Mouse (Mus musculus): ENCODE data around the gene 4930432M17Rik. TPM values are rescaled to one million over a fixed set of nuclear protein-coding genes. Genes with fewer than 3 reads are reported as not detected.

The 4930432M17Rik gene
- total and polyA plus RNA-seq, 3 experiments: not detected

GRCm38 (mm10) chr3:121689697-121690096 lies 19.1 kb downstream of the 4930432M17Rik start:
- no peaks in the 10 kb centered on the region for H3K79me2 ChIP-seq (replicated peaks; ENCODE audit: control insufficient read depth, extremely low read depth, insufficient read depth, poor library complexity, severe bottlenecking)
- no peaks in the 10 kb centered on the region for H3K9me3 ChIP-seq (replicated peaks; ENCODE audit: low read length)
- H3K27me3 ChIP-seq (replicated peaks): no peaks in the 10 kb centered on the region
- dilution Hi-C loops (cut with MboI; ENCODE audit: extremely low pct_ligation_motif_present, extremely low pct_unique_long_range_greater_than_20kb, low sequenced_read_pairs) (no loop called here), in situ Hi-C loops (cut with MboI; ENCODE audit: low pct_ligation_motif_present, low pct_unique_long_range_greater_than_20kb, low sequenced_read_pairs) (no loop called here)
- no peak overlapping the region for H3K27ac ChIP-seq (ENCODE audit: insufficient read depth, low read depth)
- no peak overlapping the region for H3K9ac ChIP-seq (ENCODE audit: insufficient read depth, low read depth)
- TF ChIP-seq MAZ (IDR thresholded peaks at IDR 0.05; ENCODE audit: low read depth, low read length): no peak
- TF ChIP-seq MEF2A (IDR thresholded peaks at IDR 0.05; ENCODE audit: borderline replicate concordance, low read depth, low read length): no peak
- no peak for TF ChIP-seq JUND (conservative IDR thresholded peaks at IDR 0.05; ENCODE audit: low read depth, low read length)
- no peak for TF ChIP-seq NELFE (IDR thresholded peaks at IDR 0.05; ENCODE audit: low read depth, low read length)
- no peak for TF ChIP-seq PAX5 (IDR thresholded peaks at IDR 0.05; ENCODE audit: low read length)
- TF ChIP-seq CHD1 (IDR thresholded peaks at IDR 0.05; ENCODE audit: low read depth, low read length): no peak
- no peak for TF ChIP-seq UBTF (IDR thresholded peaks at IDR 0.05; ENCODE audit: low read depth, low read length)
- TF ChIP-seq HCFC1 (IDR thresholded peaks at IDR 0.05; ENCODE audit: low read depth, low read length): no peak
- TF ChIP-seq MAX (IDR thresholded peaks at IDR 0.05; ENCODE audit: low read length): no peak
- TF ChIP-seq ZKSCAN1 (IDR thresholded peaks at IDR 0.05; ENCODE audit: borderline replicate concordance, low read depth, low read length): no peak
- no peak for TF ChIP-seq POLR2A (IDR thresholded peaks at IDR 0.05; ENCODE audit: low read depth, low read length)
- no peak for TF ChIP-seq POLR2AphosphoS2 (IDR thresholded peaks at IDR 0.05; ENCODE audit: low read depth, low read length)
- no peak for TF ChIP-seq ELF1 (IDR thresholded peaks at IDR 0.05; ENCODE audit: low read depth, low read length)
- no peak for TF ChIP-seq ETS1 (conservative IDR thresholded peaks at IDR 0.05; ENCODE audit: low read depth, low read length)
- no peak for TF ChIP-seq ZNF384 (IDR thresholded peaks at IDR 0.05; ENCODE audit: low read depth, low read length)
- no peak for TF ChIP-seq CHD2 (IDR thresholded peaks at IDR 0.05; ENCODE audit: low read length)
- no peak overlapping the region for H3K4me2 ChIP-seq (ENCODE audit: insufficient read depth, low read depth, poor library complexity, severe bottlenecking)
- H3K4me1 ChIP-seq (ENCODE audit: control insufficient read depth in 1 of 2, insufficient read depth in 2 of 2): no peaks in the 10 kb centered on the region
- no peaks in the 10 kb centered on the region for H3K36me3 ChIP-seq (replicated peaks in 1 of 2; ENCODE audit: control insufficient read depth in 1 of 2, insufficient read depth in 1 of 2, low read length in 1 of 2)
- no peak overlapping the region for H3K4me3 ChIP-seq (replicated peaks in 1 of 3; ENCODE audit: low read depth in 2 of 3, low read length in 2 of 3, poor library complexity in 1 of 3)
- no peak for DNase-seq (ENCODE audit: extremely low read depth)

- H3K4me3 ChIP-seq (replicated peaks in 1 of 3; ENCODE audit: low read depth in 2 of 3, low read length in 2 of 3, poor library complexity in 1 of 3): no peak overlapping the region
- in situ Hi-C loops (cut with MboI; ENCODE audit: low pct_ligation_motif_present, low pct_unique_long_range_greater_than_20kb, low sequenced_read_pairs) (no loop called here), dilution Hi-C loops (cut with MboI; ENCODE audit: extremely low pct_ligation_motif_present, extremely low pct_unique_long_range_greater_than_20kb, low sequenced_read_pairs) (no loop called here)
Observed at GRCm38 (mm10) chr3:121693001-121693730, 22.6 kb downstream of the 4930432M17Rik start.

More at GRCm38 (mm10) chr3:121693001-121693730, 22.6 kb downstream of the 4930432M17Rik start:
- no peaks in the 10 kb centered on the region for H3K27me3 ChIP-seq (replicated peaks)
- H3K4me2 ChIP-seq (ENCODE audit: insufficient read depth, low read depth, poor library complexity, severe bottlenecking): no peak overlapping the region
- H3K9me3 ChIP-seq (replicated peaks; ENCODE audit: low read length): no peaks in the 10 kb centered on the region
- no peak overlapping the region for H3K9ac ChIP-seq (ENCODE audit: insufficient read depth, low read depth)
- no peaks in the 10 kb centered on the region for H3K4me1 ChIP-seq (ENCODE audit: control insufficient read depth in 1 of 2, insufficient read depth in 2 of 2)
- H3K36me3 ChIP-seq (replicated peaks in 1 of 2; ENCODE audit: control insufficient read depth in 1 of 2, insufficient read depth in 1 of 2, low read length in 1 of 2): no peaks in the 10 kb centered on the region
- H3K27ac ChIP-seq (ENCODE audit: insufficient read depth, low read depth): no peak overlapping the region
- DNase-seq (ENCODE audit: extremely low read depth): no peak
- H3K79me2 ChIP-seq (replicated peaks; ENCODE audit: control insufficient read depth, extremely low read depth, insufficient read depth, poor library complexity, severe bottlenecking): no peaks in the 10 kb centered on the region
- TF ChIP-seq TCF12 (IDR thresholded peaks at IDR 0.05; ENCODE audit: low read depth, low read length) (no peak), MAX (IDR thresholded peaks at IDR 0.05; ENCODE audit: low read length) (no peak), JUND (conservative IDR thresholded peaks at IDR 0.05; ENCODE audit: low read depth, low read length) (no peak), PAX5 (IDR thresholded peaks at IDR 0.05; ENCODE audit: low read length) (no peak), BHLHE40 (IDR thresholded peaks at IDR 0.05; ENCODE audit: low read depth, low read length) (no peak)

Data from CH12.LX (cell line).